Mouse (Mus musculus) splenic B cell, adult 2 months (primary cell): ENCODE measurements around the gene Fam43a.

Source experiments
- DNase-seq: peaks from one replicate; pipeline ENCODE4 v3.0.0-alpha.2; 2011; ENCODE audit warnings: low read depth, low spot score
- H3K27me3 ChIP-seq: 2 replicates; pipeline ENCODE4 v1.6.1; 2012; ENCODE audit warnings: mild to moderate bottlenecking, low read length, moderate library complexity, mixed read lengths; ENCODE audit not compliant: control insufficient read depth, poor library complexity, insufficient read depth, severe bottlenecking
- H3K36me3 ChIP-seq: 2 replicates; pipeline ENCODE4 v1.6.1; 2012; ENCODE audit warnings: mild to moderate bottlenecking, low read length, moderate library complexity, mixed read lengths; ENCODE audit not compliant: control insufficient read depth, poor library complexity, insufficient read depth, severe bottlenecking

Fam43a gene

GRCm38 (mm10) chr16:30586935-30587493, 12.5 kb upstream of the Fam43a start:
- Histone ChIP-seq H3K27me3 (no peaks in the 10 kb centered on the region), H3K36me3 (peaks cover 12% of the 10 kb centered on the region)
- no peak for DNase-seq

GRCm38 (mm10) chr16:30587494-30588327, 11.8 kb upstream of the Fam43a start, which contains the start of gene Lsg1:
TSS of gene Lsg1 (minus strand) at chr16:30587592.
- Histone ChIP-seq H3K36me3 (peaks cover 8% of the 10 kb centered on the region), H3K27me3 (no peaks in the 10 kb centered on the region)
- DNase-seq = peak; percentile 95

GRCm38 (mm10) chr16:30590264-30591209, 9.0 kb upstream of the Fam43a start:
- DNase-seq = no peak
- no peaks in the 10 kb centered on the region for H3K36me3 ChIP-seq
- H3K27me3 ChIP-seq = no peaks in the 10 kb centered on the region

- DNase-seq = peak; percentile 27
- no peaks in the 10 kb centered on the region for H3K27me3 ChIP-seq
- no peaks in the 10 kb centered on the region for H3K36me3 ChIP-seq
These were observed 7.5 kb upstream of the Fam43a start for GRCm38 (mm10) chr16:30591990-30592389.

GRCm38 (mm10) chr16:30595356-30595755, 4.2 kb upstream of the Fam43a start:
- DNase-seq = no peak
- Histone ChIP-seq H3K27me3 (no peaks in the 10 kb centered on the region), H3K36me3 (no peaks in the 10 kb centered on the region)

GRCm38 (mm10) chr16:30595835-30596557, 3.5 kb upstream of the Fam43a start:
- no peak for DNase-seq
- Histone ChIP-seq H3K27me3 (no peaks in the 10 kb centered on the region), H3K36me3 (no peaks in the 10 kb centered on the region)

GRCm38 (mm10) chr16:30596959-30597681, 2.4 kb upstream of the Fam43a start:
- H3K36me3 ChIP-seq = no peaks in the 10 kb centered on the region; the same call in 1 of the 2 replicates
- H3K27me3 ChIP-seq = no peaks in the 10 kb centered on the region
- peak; percentile 91 for DNase-seq

GRCm38 (mm10) chr16:30600431-30601045, 1.0 kb downstream of the Fam43a start:
- peak; percentile 61 for DNase-seq
- Histone ChIP-seq H3K27me3 (no peaks in the 10 kb centered on the region), H3K36me3 (no peaks in the 10 kb centered on the region; the same call in 1 of the 2 replicates)

GRCm38 (mm10) chr16:30601046-30601832, 1.7 kb downstream of the Fam43a start:
- Histone ChIP-seq H3K27me3 (no peaks in the 10 kb centered on the region), H3K36me3 (no peaks in the 10 kb centered on the region; the same call in 1 of the 2 replicates)
- DNase-seq = peak; percentile 86

GRCm38 (mm10) chr16:30601946-30602345, 2.4 kb downstream of the Fam43a start:
- Histone ChIP-seq H3K27me3 (no peaks in the 10 kb centered on the region), H3K36me3 (no peaks in the 10 kb centered on the region; the same call in 1 of the 2 replicates)
- DNase-seq = peak; percentile 56

- DNase-seq = peak; percentile 48
- Histone ChIP-seq H3K27me3 (no peaks in the 10 kb centered on the region), H3K36me3 (no peaks in the 10 kb centered on the region; the same call in 1 of the 2 replicates)
These were observed 3.4 kb downstream of the Fam43a start for GRCm38 (mm10) chr16:30602684-30603530.

GRCm38 (mm10) chr16:30603531-30603842, 4.0 kb downstream of the Fam43a start:
- Histone ChIP-seq H3K36me3 (no peaks in the 10 kb centered on the region; the same call in 1 of the 2 replicates), H3K27me3 (no peaks in the 10 kb centered on the region)
- no peak for DNase-seq
